Mouse (Mus musculus): Measurements from ENCODE around the gene Gm5136.

DNA sequence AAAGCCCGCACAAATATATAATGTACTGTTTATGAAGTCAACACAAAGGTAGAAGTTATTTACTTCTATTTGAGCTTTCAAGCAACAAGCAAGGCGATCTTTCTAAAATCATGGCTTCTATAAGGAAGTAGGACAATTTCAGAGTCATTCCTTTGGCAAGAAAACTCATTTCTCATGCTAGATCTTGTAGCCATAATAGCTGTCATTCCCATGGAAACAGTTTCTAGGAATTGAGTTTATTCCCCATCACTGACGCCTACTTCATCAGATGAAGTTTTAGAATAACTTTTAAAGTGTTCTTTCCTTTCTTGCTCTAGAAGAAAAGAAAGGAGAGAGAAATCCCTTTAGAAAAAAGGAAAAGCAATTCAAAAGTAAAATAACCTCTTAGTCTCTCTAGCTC, 31.0 kb downstream of the Gm5136 start:
- TF ChIP-seq POLR2A (IDR thresholded peaks at IDR 0.05; ENCODE audit: insufficient read depth, low read length) (no peak), CTCF (IDR thresholded peaks at IDR 0.05; ENCODE audit: low read depth, low read length) (no peak), EP300 (IDR thresholded peaks at IDR 0.05; ENCODE audit: insufficient read depth, low read depth, low read length) (no peak)

Data from ES-Bruce4 (cell line).